Mouse (Mus musculus) forebrain, embryonic 13.5 days (tissue): Measurements from ENCODE around the gene Trhr2. TPM values are rescaled to one million over a fixed set of nuclear protein-coding genes. Genes with fewer than 3 reads are reported as not detected.

Experiments used
- ATAC-seq: fragments of 200-750 bp; cut with Nextera tagmentation; 2 replicates; pipeline ENCODE4 v1.8.0; 2017
- H3K27ac ChIP-seq: fragments of 300-500 bp; sonication (generic); 2 replicates; pipeline ENCODE4 v1.5.1; 2015; ENCODE audit warnings: inconsistent platforms, mild to moderate bottlenecking, moderate library complexity
- H3K27me3 ChIP-seq: fragments of 300-500 bp; sonication (generic); 2 replicates; pipeline ENCODE4 v1.6.1; 2015; ENCODE audit warnings: mild to moderate bottlenecking, inconsistent platforms
- H3K36me3 ChIP-seq: fragments of 300-500 bp; sonication (generic); 2 replicates; pipeline ENCODE4 v1.6.1; 2015; ENCODE audit warnings: mild to moderate bottlenecking, inconsistent platforms; ENCODE audit not compliant: poor library complexity, severe bottlenecking
- H3K4me1 ChIP-seq: fragments of 300-500 bp; sonication (generic); 2 replicates; pipeline ENCODE4 v1.6.1; 2015; ENCODE audit warnings: inconsistent platforms
- H3K4me2 ChIP-seq: fragments of 300-500 bp; sonication (generic); 2 replicates; pipeline ENCODE4 v1.6.1; 2015; ENCODE audit warnings: inconsistent platforms, mild to moderate bottlenecking, moderate library complexity
- H3K4me3 ChIP-seq: fragments of 300-500 bp; sonication (generic); 2 replicates; pipeline ENCODE4 v1.5.1; 2015; ENCODE audit warnings: mild to moderate bottlenecking, inconsistent platforms
- H3K9ac ChIP-seq: fragments of 300-500 bp; sonication (generic); 2 replicates; pipeline ENCODE4 v1.6.1; 2015; ENCODE audit warnings: mild to moderate bottlenecking, inconsistent platforms
- H3K9me3 ChIP-seq: fragments of 300-500 bp; sonication (generic); replicated peaks from 2 replicates; pipeline ENCODE4 v1.6.1; 2016; ENCODE audit warnings: inconsistent platforms
- WGBS: fragments of 180-500 bp; shearing (Covaris S2); methylation state at CpG from one replicate; pipeline ENCODE4 v1.1.7; 2015; 5-methylcytosine and 5-hydroxymethylcytosine counted together
- polyA plus RNA-seq: library from polyadenylated mRNA; unstranded; fragments of >200 nt; fragmentation: Nextera tagmentation; extraction: Ambion mirVana; gene quantifications from 2 replicates; pipeline ENCODE4 v1.2.1, GENCODE M21; 2015

Gene Trhr2
- polyA plus RNA-seq, 1 experiment from 2014 or later: not detected

DNA sequence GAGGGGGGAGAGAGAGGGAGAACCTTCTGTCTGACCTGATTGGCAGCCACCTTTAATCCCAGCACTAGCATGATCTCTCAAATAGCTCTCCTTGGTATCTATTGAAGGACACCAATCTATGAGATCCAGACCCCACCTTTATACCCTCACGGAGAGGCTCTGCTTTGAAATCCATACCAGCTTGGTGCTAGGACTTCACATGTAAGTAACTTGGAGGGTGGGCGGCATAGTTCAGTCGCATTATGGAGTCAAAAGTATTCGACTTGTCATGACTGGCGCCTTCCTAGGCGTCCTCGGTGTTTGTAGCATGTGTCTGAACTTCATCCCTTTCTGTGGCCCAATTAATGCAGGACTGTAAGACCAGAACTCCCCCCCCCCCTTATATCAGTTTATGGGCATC lies 14.8 kb upstream of the Trhr2 start:
- Histone ChIP-seq H3K9me3 (no peaks in the 10 kb centered on the region), H3K4me2 (peak overlapping the region; percentile 56; the same call in 1 of the 2 replicates), H3K4me3 (no peak overlapping the region), H3K9ac (no peak overlapping the region), H3K27ac (no peak overlapping the region), H3K36me3 (peaks cover 14% of the 10 kb centered on the region), H3K27me3 (no peaks in the 10 kb centered on the region), H3K4me1 (peaks cover 26% of the 10 kb centered on the region)
- 92% methylated on average over 7 of the region's 7 CpGs for WGBS
- no peak for ATAC-seq

DNA sequence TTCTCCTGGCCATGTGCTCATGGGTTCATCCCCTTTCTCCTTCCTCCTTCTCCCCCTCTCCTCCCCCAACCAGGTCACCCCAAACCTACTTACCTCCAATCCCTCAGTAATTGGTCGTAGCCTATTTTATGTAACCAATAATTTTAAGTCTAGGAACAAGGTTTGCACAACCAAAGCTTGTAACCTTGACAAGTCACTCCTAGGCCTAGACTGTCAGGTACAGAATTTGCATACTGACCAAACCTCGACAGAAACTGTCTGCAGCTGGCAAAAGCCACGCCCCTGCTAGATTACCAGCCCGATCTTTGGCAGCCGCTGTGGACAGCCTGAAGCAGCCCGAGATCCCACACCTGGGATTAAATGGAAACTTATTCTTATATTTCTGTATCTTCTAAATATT lies 11.2 kb upstream of the Trhr2 start:
- H3K27me3 ChIP-seq: no peaks in the 10 kb centered on the region
- no peak overlapping the region for H3K4me2 ChIP-seq
- no peak overlapping the region for H3K4me3 ChIP-seq
- ATAC-seq: no peak
- no peaks in the 10 kb centered on the region for H3K9me3 ChIP-seq
- H3K4me1 ChIP-seq: no peaks in the 10 kb centered on the region
- no peaks in the 10 kb centered on the region for H3K36me3 ChIP-seq
- no peak overlapping the region for H3K9ac ChIP-seq
- WGBS: 79% methylated on average over 6 of the region's 6 CpGs
- H3K27ac ChIP-seq: no peak overlapping the region

DNA sequence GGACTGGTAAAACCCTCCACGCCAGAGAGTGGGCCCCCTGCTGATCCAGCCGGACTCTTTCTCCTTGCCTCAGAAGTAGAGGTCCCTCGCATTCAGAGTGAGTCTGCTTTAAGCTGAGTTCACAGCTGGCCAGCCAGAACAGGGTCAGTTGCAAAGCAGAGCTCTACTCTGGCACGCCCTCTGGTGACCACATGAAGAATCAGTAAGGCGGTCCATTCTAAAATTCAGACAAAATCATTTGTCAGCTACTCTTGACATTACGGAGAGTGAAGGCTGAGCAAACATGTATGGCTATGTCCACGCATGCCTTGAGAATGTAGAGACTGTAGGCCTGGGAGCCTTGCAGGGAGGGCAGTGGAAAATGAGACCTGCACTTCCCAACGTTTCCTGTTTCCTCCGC lies 9.1 kb upstream of the Trhr2 start:
- Histone ChIP-seq H3K36me3 (no peaks in the 10 kb centered on the region), H3K9me3 (no peaks in the 10 kb centered on the region), H3K27me3 (no peaks in the 10 kb centered on the region), H3K4me2 (no peak overlapping the region), H3K27ac (no peak overlapping the region), H3K4me1 (no peaks in the 10 kb centered on the region), H3K4me3 (no peak overlapping the region), H3K9ac (no peak overlapping the region)
- WGBS: 12% methylated on average over 9 of the region's 9 CpGs
- no peak for ATAC-seq

DNA sequence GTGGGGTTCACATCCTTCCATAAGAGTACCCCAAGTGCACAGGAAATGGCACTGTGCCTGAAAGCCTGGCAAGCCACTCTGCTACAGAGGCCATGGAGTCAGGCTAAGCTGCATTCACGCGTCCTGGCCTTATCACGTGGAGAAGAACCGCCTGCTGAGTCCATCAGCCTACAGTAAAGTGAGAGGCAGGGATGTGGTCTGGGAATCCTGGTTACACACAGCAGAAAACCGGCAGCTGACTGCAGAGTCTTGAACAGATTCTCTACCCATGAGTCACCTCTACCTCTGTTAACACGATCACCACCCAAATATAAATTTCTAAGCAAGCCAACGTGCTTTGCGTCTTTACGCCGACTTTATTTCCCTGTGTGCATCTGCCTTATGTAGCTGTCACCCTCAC lies 7.9 kb upstream of the Trhr2 start:
- Histone ChIP-seq H3K4me1 (no peaks in the 10 kb centered on the region), H3K27ac (no peak overlapping the region), H3K36me3 (no peaks in the 10 kb centered on the region), H3K9ac (no peak overlapping the region), H3K27me3 (peaks cover 5% of the 10 kb centered on the region), H3K4me3 (no peak overlapping the region), H3K9me3 (no peaks in the 10 kb centered on the region), H3K4me2 (no peak overlapping the region)
- ATAC-seq: no peak
- 76% methylated on average over 10 of the region's 10 CpGs for WGBS

DNA sequence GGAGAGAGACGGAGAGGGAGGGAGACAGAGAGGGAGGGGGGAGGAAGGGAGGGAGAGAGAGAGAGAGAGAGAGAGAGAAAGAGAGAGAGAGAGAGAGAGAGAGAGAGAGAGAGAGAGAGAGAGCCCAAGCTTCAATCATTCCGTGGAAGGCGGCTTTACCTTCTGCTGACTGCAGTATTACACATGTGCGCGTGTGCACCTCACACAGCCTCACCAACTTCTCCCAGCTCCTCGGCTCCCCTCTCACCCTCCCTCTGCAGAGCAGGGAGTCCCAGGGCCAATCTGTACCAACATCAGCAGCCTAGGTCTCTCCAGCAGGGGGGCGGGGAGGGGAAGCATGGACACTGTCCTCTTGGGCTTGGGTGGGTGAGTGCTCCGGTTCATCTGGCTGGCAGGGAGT lies 2.4 kb upstream of the Trhr2 start:
- Histone ChIP-seq H3K4me2 (no peak overlapping the region), H3K4me1 (no peaks in the 10 kb centered on the region), H3K9me3 (no peaks in the 10 kb centered on the region), H3K36me3 (no peaks in the 10 kb centered on the region), H3K27ac (no peak overlapping the region), H3K9ac (no peak overlapping the region), H3K27me3 (peaks cover 22% of the 10 kb centered on the region), H3K4me3 (no peak overlapping the region)
- 28% methylated on average over 7 of the region's 8 CpGs for WGBS
- ATAC-seq: no peak

DNA sequence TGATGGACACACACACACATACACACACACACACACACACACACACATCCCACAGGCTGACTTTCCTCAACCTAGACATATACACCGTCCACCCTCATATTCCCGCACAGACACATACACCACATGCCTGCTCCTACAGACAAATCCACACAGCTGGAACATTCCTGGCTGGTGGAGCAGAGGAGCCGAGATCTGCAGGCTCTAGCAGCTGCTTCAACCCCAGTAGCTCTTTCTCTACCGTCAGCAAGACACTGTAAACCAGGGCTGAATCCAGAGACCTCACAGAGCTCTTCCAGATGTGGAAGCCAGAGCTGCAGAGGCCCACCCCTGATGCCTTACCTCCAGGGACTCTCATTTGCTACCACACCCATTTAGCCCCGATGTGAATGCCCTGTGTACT lies 1.7 kb upstream of the Trhr2 start:
- peaks cover 26% of the 10 kb centered on the region for H3K27me3 ChIP-seq
- no peak for ATAC-seq
- no peak overlapping the region for H3K9ac ChIP-seq
- H3K9me3 ChIP-seq: no peaks in the 10 kb centered on the region
- H3K4me3 ChIP-seq: no peak overlapping the region
- H3K27ac ChIP-seq: no peak overlapping the region
- H3K36me3 ChIP-seq: no peaks in the 10 kb centered on the region
- H3K4me2 ChIP-seq: no peak overlapping the region
- H3K4me1 ChIP-seq: no peaks in the 10 kb centered on the region
- WGBS: 48% methylated on average over 5 of the region's 5 CpGs

DNA sequence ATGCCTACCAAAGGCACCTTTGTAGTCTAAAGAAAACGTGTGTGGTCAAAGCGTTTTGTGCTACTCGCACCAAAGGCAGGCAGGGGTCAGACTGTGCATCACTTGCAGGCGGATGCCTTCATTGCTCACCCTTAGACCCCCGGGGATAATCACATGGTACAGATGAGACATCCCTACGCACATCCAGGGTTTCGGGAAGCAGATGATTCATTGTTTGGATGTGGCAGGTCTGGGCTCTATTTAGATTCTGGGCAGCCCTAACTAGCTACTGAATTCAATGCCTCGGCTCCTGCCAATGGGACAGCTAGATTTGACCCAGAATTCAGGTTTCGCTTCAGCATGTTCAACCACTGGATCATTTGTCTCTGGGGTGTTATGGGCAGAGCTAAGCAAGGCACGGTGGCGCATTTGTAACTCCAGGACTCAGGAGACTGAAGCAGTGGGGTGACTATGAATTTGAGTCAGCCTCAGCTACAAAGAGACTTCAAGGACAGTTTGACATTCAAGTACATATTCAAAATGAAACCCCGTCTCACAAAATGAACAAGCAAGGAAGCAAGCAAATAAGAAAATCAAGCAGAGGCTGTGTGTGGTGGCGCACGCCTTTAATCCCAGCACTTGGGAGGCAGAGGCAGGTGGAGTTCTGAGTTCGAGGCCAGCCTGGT lies 1.3 kb downstream of the Trhr2 start:
- 85% methylated on average over 15 of the region's 15 CpGs for WGBS
- Histone ChIP-seq H3K9ac (no peak overlapping the region), H3K27me3 (peaks cover 46% of the 10 kb centered on the region), H3K27ac (no peak overlapping the region), H3K4me1 (no peaks in the 10 kb centered on the region), H3K9me3 (no peaks in the 10 kb centered on the region), H3K4me3 (no peak overlapping the region), H3K36me3 (no peaks in the 10 kb centered on the region), H3K4me2 (no peak overlapping the region)
- ATAC-seq: no peak

DNA sequence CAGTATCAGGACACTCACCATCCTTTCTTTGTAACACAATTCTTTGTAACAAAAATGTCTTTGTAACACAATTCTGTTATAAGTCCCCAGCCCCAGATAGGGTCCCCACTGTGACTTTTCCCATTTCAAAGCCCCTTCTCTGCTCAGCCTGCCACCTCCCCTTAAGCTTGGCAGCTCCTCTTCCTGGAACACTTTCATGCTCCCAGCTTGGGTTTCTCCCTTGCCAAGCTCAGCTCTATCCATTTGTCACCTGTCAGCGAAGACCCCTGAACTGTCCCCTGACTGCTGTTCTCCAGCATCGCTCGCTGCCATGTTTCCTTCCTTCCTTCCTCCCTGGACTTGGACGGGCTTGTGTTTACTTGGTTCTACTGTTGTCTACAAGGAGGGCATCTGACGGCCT lies 2.9 kb downstream of the Trhr2 start:
- H3K27ac ChIP-seq: no peak overlapping the region
- no peak overlapping the region for H3K4me2 ChIP-seq
- no peak overlapping the region for H3K4me3 ChIP-seq
- no peak overlapping the region for H3K9ac ChIP-seq
- peaks cover 48% of the 10 kb centered on the region for H3K27me3 ChIP-seq
- ATAC-seq: no peak
- H3K36me3 ChIP-seq: no peaks in the 10 kb centered on the region
- H3K9me3 ChIP-seq: no peaks in the 10 kb centered on the region
- 86% methylated on average over 5 of the region's 5 CpGs for whole genome bisulfite sequencing
- no peaks in the 10 kb centered on the region for H3K4me1 ChIP-seq

DNA sequence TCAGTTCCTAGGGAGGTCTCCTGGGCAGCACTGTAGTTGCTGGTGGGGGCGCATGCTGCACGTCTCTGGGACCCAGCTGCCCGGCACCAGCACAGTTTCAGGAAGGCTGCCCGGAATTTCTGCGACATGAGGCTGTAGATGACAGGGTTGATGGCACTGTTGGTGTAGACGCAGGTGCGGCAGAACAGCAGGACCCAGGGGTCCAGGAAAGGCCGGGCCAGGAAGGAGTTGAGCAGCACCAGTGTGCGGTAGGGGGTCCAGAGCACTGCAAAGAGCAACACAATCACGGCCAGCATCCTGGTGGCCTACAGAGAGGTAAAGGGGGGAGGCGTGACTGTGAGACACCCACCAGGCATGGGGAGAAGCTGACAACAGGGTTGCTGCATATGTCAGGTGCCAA lies 3.3 kb downstream of the Trhr2 start:
- Histone ChIP-seq H3K36me3 (no peaks in the 10 kb centered on the region), H3K4me3 (no peak overlapping the region), H3K9me3 (no peaks in the 10 kb centered on the region), H3K4me2 (no peak overlapping the region), H3K4me1 (no peaks in the 10 kb centered on the region), H3K27me3 (peaks cover 53% of the 10 kb centered on the region), H3K9ac (no peak overlapping the region), H3K27ac (no peak overlapping the region)
- WGBS: 65% methylated on average over 11 of the region's 11 CpGs
- ATAC-seq: no peak

DNA sequence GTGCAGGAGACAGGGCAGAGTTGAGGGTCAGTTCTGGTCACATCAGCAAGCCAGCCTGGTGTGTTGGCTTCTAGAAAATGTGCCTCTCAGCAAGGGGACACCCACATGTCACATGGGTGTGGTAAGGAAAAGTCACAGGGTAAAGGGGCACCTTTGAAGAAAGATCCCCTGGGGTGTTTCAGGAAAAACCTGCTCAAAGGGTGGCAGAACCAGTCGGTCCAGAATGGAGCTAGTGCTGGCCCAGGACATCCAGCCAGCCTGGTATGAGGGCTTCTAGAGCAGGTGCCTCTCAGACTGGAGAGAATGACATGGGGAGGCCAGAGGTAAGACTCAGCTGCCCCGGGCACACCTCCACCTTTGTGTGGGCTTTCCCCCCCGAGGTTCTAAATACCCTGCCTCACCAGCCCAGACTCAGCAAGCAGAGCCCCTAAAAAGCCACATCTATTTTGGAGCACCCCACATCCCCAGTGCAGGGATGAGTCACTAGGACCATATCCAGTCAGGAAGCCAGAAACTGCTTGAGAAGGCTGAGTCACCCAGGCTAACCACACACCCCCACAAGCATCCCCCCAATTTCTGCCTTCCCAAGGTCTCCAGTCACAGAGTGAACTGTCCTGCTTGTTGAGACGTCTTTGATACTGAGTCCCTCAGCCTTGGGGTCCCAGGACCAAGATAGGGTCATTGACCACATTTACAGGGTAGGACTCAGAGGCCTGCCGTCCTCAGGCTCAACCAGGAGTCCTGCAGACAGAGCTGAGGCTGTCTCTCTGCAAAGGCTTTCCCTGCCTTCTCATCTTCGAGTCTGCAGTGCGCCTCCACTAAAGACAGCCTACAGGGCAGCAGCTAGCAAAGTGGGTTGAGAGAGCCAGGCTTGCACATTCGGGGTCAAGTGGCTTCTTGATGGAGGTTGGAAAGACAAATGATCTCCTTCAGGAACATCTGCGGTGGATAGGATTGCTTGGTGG lies 4.6 kb downstream of the Trhr2 start:
- Histone ChIP-seq H3K4me2 (no peak overlapping the region), H3K27ac (no peak overlapping the region), H3K36me3 (no peaks in the 10 kb centered on the region), H3K27me3 (peaks cover 59% of the 10 kb centered on the region), H3K4me1 (peaks cover 1% of the 10 kb centered on the region; the same call in 1 of the 2 replicates), H3K9me3 (no peaks in the 10 kb centered on the region), H3K4me3 (no peak overlapping the region), H3K9ac (no peak overlapping the region)
- WGBS: 79% methylated on average over 9 of the region's 9 CpGs
- ATAC-seq: no peak

DNA sequence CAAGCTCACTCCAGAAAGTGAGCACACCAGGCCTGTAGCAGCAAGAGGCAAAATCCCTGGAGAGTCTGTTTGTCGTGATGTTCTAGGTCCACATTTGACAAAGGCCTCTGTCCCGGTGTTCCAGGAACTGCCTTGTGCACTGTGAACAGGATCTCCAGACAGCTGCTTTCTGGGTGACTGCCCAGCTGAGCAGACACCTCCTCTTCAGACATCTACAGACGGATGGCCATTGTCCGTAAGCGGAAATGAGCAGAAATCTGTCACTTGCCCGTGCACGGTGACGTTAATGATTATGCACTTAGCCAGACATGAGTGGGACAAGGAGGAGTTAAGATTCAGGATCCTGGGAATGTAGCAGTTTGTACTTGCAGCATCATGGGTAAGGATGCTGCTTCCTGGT lies 6.4 kb downstream of the Trhr2 start:
- no peak overlapping the region for H3K4me3 ChIP-seq
- no peak for ATAC-seq
- H3K9ac ChIP-seq: no peak overlapping the region
- no peak overlapping the region for H3K4me2 ChIP-seq
- 83% methylated on average over 8 of the region's 8 CpGs for WGBS
- H3K36me3 ChIP-seq: no peaks in the 10 kb centered on the region
- H3K9me3 ChIP-seq: no peaks in the 10 kb centered on the region
- peaks cover 65% of the 10 kb centered on the region for H3K27me3 ChIP-seq
- no peak overlapping the region for H3K27ac ChIP-seq
- peaks cover 16% of the 10 kb centered on the region for H3K4me1 ChIP-seq

DNA sequence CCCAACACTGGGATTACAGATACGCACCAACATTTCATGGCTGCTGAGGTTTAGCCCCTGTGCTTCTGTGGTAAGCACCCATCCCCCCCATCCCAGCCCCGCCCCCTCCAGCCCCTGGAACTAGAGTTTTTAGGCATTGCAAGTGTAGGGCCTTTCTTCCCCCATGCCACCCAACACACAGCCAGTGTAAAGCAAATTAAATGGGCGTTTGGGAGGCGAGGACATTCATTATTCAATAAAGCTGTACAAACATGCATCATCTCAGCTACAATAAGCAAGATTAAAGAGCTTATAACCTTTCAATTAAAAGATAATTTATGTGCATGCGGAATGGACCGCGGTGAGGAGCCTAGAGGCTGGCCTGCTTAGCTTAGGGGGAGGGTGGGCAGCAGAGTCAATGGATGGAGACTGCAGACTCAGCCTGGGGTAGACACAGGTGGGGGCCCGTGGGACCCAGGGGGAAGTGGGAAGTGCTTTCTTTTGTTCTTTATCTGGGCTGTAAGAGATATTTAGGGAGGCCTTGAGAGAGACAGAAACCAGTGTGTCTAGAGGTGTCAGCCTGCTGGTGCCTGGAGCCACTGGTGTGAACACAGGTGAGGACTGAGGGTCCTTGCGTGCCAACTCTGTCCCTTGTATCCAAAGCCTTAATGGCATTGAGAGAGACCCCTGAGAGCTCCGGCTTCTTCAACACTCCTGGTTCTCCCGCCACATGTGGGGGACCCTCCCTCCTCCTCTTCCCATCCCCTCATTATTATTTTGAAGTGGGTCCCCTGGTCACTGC lies 10.0 kb downstream of the Trhr2 start:
- Histone ChIP-seq H3K9me3 (no peaks in the 10 kb centered on the region), H3K36me3 (no peaks in the 10 kb centered on the region), H3K9ac (no peak overlapping the region), H3K27me3 (peaks cover 66% of the 10 kb centered on the region), H3K4me3 (no peak overlapping the region), H3K4me1 (peaks cover 25% of the 10 kb centered on the region), H3K4me2 (no peak overlapping the region), H3K27ac (no peak overlapping the region)
- ATAC-seq: peak; percentile 45; the same call in 1 of the 2 replicates
- WGBS: 17% methylated on average over 11 of the region's 11 CpGs
